Comparison of ENCODE assay signal across 1 mouse cellular context in the genomic region with DNA sequence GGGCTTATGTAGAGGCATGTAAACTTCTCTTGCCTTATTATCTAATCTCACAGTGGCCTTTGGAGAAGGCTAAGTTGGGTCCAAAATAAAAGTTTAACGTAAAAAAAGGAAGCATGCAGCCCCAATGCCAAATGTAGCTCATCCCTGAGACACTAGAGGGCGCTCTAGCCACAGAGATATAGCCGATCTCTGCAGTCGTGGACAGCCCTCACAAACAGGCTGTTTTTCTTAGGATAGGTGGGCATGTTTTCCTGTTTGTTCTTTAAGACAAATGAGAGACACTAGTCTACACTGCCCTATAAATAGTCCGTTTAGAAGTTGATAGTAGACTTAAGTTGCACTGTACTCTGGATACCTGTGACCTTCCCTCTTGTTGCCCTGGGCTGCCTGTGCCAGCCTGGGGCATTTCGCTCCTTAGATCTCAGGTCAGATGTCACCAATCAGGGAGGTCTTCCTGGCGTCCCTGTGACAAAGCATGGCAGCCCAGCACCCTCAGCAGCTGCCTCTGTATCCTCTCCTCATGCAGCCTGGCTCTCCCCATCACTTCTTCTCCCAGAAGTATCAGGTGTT.
TF ChIP-seq lines count a peak whose summit lies in the region.

No protein-coding gene starts in this region.

TF ChIP-seq in MEL, 35 proteins besides CTCF, POLR2A, EP300 and RAD21 (continued from another document):
- TF ChIP-seq KAT2A (conservative IDR thresholded peaks at IDR 0.05; ENCODE audit: low read depth, low read length) (no peak), UBTF (IDR thresholded peaks at IDR 0.05; ENCODE audit: borderline replicate concordance, insufficient read depth, low read depth, low read length) (no peak), BHLHE40 (IDR thresholded peaks at IDR 0.05; ENCODE audit: borderline replicate concordance, low read depth, low read length) (no peak), TBP (IDR thresholded peaks at IDR 0.05; ENCODE audit: low read depth, low read length) (no peak), CHD2 (IDR thresholded peaks at IDR 0.05; ENCODE audit: low read length) (no peak), MXI1 (IDR thresholded peaks at IDR 0.05; ENCODE audit: low read depth, low read length) (0 out of 2 replicates have a peak, but pooled peaks have one; percentile 36), MAZ (IDR thresholded peaks at IDR 0.05; ENCODE audit: low read depth, low read length) (no peak)
